Mouse (Mus musculus) skeletal muscle tissue, postnatal 0 days (tissue): ENCODE results near the gene Ift46. TPM values are rescaled to one million over a fixed set of nuclear protein-coding genes. Genes with fewer than 3 reads are reported as not detected.

Experiments used
- polyA plus RNA-seq: library from polyadenylated mRNA; unstranded; fragments of >200 nt; fragmentation: Nextera tagmentation; extraction: Ambion mirVana; gene quantifications from 2 replicates; pipeline ENCODE4 v1.2.1, GENCODE M21; 2015

Ift46 gene
- polyA plus RNA-seq, result 53.7 and 58.3 TPM in 2 replicates

GRCm38 (mm10) chr9:44767101-44768028 is at the start of gene Ift46, which contains the start of gene Arcn1:
TSS of gene Ift46 (plus strand) at chr9:44767908.
TSS of gene Arcn1 (minus strand) at chr9:44767845.

GRCm38 (mm10) chr9:44734524-44735494 is 32.9 kb upstream of the Ift46 start, which contains the start of gene Phldb1:
TSS of gene Phldb1 (minus strand) at chr9:44735198.

GRCm38 (mm10) chr9:44799102-44799957 is 31.6 kb downstream of the Ift46 start, which contains the start of gene Tmem25:
TSS of gene Tmem25 (minus strand) at chr9:44799307.

GRCm38 (mm10) chr9:44802808-44803450 is 35.2 kb downstream of the Ift46 start, which contains the start of gene Ttc36:
TSS of gene Ttc36 (minus strand) at chr9:44803072.

Other genes starting within 250 kb of the Ift46 start
- 0.12 and 0.13 TPM in 2 replicates for gene Cxcr5, start 206.0 kb upstream of the Ift46 start, polyA plus RNA-seq
- 8.9 and 9.1 TPM in 2 replicates for gene Ddx6, start 163.0 kb upstream of the Ift46 start, polyA plus RNA-seq
- gene Treh, start 94.7 kb upstream of the Ift46 start, polyA plus RNA-seq, result not detected in 2 replicates
- 22.9 and 26.2 TPM in 2 replicates for gene Phldb1, start 32.7 kb upstream of the Ift46 start, polyA plus RNA-seq
- gene Arcn1, start 63 bp upstream of the Ift46 start, polyA plus RNA-seq, result 78.8 and 86.3 TPM in 2 replicates
- 4.1 and 4.5 TPM in 2 replicates for gene Tmem25, start 31.4 kb downstream of the Ift46 start, polyA plus RNA-seq
- gene Ttc36, start 35.2 kb downstream of the Ift46 start, polyA plus RNA-seq, result 0.87 and 1.4 TPM in 2 replicates
- 3.4 and 5.7 TPM in 2 replicates for gene Kmt2a, start 113.4 kb downstream of the Ift46 start, polyA plus RNA-seq
- gene Atp5l, start 152.8 kb downstream of the Ift46 start, polyA plus RNA-seq, result 1,346 and 1,682 TPM in 2 replicates
- gene Ube4a, start 197.7 kb downstream of the Ift46 start, polyA plus RNA-seq, result 13.6 and 15.2 TPM in 2 replicates
- 0.19 TPM in 1 of 2 replicates, not detected in the other for gene Cd3g, start 212.5 kb downstream of the Ift46 start, polyA plus RNA-seq
- gene Cd3d, start 213.9 kb downstream of the Ift46 start, polyA plus RNA-seq, result not detected in 2 replicates
- gene Cd3e, start 241.7 kb downstream of the Ift46 start, polyA plus RNA-seq, result 4.3 TPM in 2 replicates